Mouse (Mus musculus): Measurements from ENCODE around the gene Krt2.

GRCm38 (mm10) chr15:101856696-101857095 lies 38.7 kb upstream of the Krt2 start:
- TF ChIP-seq CTCF (IDR thresholded peaks at IDR 0.05; ENCODE audit: insufficient read depth, low read length), result no peak
- no peak for TF ChIP-seq POLR2A (IDR thresholded peaks at IDR 0.05; ENCODE audit: borderline replicate concordance, extremely low read depth, low read depth, low read length)
